Mouse (Mus musculus): Measurements from ENCODE around the gene Mier2. TPM values are rescaled to one million over a fixed set of nuclear protein-coding genes. Genes with fewer than 3 reads are reported as not detected.

Mier2 gene
- total RNA-seq, 2 experiments from 2014 or later = 52.1 to 56.3 TPM

DNA sequence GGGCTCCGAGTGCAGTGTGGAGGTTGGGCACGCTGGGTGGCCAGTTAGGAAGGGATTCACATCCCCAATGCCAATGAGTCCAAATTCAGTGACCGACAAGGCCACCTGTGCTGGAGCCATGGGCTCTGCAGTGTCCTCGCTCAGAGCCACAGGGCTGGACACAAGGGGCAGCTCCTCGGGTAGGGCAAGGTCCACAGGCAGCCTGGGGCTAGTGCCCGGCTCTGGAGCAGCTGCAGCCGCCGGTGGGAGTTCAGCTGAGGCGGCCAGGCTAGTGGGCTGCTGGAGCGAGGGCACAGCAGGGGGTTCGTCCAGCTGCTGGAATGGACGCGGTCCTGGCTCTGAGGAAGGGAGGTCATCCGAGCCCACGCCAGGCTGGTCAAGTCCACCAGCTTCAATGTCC lies 13.5 kb downstream of the Mier2 start:
- peak; percentile 7 to 16 for DNase-seq (ENCODE audit: low spot score in 2 of 2)

DNA sequence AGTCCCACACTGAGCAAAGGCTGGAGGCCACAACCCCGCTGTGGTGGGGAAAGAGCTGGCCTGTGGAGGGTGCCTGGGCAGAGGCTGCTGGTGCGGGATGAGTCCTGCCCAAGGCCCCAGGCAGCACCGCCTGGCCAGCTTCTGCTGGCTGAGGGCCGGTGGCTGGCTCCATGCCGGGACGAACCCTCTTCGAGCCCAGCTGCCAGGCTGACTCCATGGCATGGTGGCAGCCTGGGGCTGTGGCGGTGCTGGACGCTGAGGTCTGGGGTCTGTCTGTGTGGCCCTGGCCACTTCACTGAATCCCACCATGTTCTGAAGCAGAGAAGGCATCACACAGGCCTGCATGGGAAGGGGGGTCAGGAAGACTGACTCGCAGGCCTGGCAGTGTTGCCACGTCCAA lies 14.3 kb downstream of the Mier2 start:
- peak in 1 of 2 experiments; percentile 20 for DNase-seq (ENCODE audit: low spot score in 2 of 2)

DNA sequence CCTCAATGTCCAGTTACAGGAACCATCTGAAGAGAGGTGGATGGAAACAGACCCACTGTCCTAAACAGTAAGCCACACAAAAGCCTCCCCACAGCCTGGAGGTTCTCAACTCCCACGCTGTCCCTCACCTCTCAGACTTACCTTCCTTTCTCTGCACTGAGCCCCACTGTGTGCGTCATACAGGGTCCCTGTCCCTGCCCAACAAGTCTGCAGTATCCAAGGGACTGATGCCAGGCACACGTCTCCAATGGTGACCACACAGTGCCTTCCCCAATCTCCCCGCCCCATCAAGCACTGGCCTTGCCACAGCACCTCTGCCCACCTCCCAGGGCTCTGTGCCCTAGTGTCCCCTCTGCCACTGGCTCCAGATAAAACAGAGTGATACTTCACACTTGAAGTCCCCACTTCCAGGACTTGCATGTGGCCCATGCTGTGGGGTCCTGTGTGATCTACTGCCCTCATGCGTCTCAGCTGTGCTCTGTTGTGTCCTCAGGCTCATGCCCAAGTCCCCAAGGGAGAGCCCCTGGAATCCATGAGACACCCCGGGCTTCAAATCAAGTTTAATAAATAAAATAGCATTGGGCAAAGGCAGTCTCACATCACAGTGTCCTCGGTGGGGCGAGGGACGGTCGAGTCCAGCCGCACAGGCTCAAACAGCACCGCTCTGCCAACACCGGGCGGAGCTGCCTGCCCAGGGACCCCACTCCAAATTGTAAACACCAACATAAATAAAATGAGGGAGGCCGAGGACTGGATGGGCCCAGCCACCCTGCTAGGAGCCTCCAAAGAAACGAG lies 15.1 kb downstream of the Mier2 start:
- peak; percentile 5 to 13 for DNase-seq (ENCODE audit: low spot score in 2 of 2)

DNA sequence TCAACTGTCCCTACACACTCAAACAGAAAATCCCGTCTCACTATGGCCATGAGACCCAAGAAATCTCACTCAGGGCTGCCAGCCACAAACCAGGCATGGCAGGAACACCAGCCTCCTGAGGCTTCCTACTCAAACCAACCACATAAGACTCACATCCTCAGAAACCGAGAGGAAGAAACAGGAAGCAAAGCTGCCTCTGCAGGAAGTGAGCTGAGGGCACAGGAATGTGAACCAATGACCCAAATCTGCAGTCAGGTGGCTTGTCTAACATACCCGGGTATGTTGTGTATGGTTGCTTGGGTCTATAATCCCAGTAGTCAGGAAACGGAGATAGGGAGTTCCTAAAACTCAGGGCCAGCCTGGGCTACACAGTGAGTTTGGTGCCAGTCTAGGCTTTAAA lies 16.1 kb downstream of the Mier2 start:
- peak; percentile 3 to 12 for DNase-seq (ENCODE audit: low spot score in 2 of 2)

DNA sequence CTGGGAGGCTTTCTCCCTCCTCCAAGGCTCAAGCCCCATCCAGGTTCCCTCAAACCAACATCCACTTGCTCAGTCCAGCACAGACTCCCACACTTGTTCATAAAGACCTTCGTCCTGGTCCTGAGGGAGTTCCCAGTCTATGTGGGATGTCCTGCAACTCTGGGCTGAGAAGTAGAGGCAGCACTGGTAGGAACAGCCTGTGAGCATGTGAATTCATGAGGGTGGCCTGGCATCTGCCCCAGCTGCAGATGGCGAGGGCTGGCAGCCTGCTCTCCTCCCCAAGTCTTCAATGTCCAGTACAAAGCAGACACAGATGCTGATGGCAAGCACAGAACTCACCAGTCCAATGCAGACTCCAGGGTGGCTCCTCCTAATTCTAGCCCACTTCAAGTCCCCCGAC lies 16.7 kb downstream of the Mier2 start:
- peak; percentile 10 to 27 for DNase-seq (ENCODE audit: low spot score in 2 of 2)

DNA sequence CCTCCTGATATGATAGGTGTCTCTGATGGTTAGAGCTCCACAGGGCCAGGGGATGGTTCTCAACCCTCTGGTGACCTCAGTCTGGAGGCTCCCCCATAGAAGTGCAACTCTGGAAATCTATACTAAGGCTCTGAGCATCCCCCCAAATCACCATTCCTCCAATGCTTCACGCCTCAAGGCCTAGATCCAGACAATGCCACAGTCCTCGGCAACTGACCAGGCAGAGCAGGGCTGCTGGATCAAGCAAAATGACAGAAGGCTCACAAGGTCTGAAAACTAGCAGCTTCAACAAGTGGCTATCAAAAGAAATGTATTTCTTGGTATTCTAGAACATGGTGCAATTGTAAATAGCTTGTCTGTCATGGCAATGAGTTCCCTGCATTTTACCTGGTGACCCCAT lies 17.2 kb downstream of the Mier2 start:
- peak in 1 of 2 experiments; percentile 10 for DNase-seq (ENCODE audit: low spot score in 2 of 2)

DNA sequence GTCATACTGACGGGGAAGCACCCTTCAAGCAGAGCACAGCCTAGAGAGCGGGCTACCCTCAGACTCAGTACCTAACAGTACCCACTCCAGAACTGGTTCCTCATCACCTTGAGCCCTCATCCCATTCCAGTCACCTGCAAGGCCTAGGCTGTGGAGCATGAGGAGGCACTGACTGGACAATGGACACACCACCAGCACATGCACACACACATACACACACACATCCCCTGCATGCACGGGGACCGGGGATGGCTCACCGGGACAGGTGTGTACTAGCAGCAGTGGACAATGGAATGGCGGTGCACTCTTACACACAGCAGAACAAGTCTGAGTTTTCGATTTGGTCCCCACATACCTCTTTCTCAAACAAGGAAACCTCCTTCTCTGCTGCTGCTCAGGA lies 17.7 kb downstream of the Mier2 start:
- peak in 1 of 2 experiments; percentile 7 for DNase-seq (ENCODE audit: low spot score in 2 of 2)

DNA sequence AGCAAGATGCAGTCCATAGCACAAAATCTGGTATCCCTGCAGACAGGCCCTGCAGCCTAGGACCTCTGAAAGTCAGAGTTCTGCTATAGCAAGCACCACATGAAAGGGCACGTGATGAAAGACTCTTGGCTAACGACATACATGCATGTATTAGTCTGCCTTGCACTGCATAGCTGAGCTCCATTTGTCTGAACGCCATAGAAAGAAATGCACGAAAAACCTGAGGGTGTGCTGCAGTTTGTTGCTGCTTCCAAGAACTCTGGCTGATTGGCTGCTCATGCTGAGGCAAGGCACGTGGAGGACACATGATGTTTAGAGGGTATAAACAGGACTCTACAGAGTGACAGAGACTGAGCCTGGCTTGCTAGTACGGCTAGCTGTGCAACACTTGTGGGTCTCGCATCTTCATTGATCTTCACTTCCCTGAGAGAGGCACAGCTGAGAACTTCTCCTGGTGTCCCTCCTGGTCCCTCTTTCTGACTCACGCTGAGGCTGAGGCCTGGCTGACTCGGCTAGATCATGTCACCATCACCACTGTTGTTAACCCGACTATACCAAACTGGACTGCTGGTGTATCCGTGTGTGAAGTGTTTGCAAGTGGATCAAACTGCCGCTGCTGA lies 18.4 kb downstream of the Mier2 start:
- no peak for DNase-seq (ENCODE audit: low spot score in 2 of 2)

DNA sequence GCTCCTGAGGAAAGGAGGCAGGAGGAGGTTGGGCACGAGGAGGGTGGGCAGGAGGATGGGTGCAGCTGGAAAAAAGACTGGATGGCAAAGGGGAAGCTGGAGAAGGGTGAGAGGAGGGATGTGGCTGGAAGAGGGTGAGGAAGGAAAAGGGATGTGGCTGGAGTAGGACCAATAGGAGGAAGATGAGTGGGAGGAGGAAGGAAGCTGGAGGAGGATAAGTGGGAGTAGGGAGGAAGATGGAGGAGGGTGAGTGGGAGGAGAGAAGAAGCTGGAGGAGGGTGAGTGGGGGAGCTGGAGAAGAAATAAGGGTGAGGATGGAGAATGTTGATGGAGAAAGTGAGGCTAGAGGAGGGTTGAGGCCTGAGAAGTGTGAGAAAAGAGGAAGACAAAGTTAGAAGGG lies 19.6 kb downstream of the Mier2 start:
- no peak for DNase-seq (ENCODE audit: low spot score in 2 of 2)

DNA sequence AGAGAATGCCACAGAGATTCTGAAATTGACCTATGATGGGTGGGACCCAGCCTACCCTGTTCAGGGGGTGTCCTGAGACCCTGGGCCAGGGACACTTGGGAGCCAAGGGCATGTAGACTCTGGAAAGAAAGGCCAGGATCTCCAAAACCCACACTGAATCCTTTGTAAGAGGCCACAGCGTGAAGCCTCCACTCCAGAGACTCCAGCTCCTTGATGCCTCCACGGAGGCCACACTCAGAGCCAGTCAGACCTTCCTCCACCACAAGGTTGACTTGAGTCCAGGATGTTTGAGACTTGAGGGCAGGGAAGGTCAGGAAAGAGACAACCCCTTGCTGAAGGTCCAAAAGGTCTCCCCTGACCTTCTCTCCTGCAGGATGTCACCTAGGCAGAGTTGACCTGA lies 20.6 kb downstream of the Mier2 start:
- DNase-seq (ENCODE audit: low spot score in 2 of 2) = no peak

DNA sequence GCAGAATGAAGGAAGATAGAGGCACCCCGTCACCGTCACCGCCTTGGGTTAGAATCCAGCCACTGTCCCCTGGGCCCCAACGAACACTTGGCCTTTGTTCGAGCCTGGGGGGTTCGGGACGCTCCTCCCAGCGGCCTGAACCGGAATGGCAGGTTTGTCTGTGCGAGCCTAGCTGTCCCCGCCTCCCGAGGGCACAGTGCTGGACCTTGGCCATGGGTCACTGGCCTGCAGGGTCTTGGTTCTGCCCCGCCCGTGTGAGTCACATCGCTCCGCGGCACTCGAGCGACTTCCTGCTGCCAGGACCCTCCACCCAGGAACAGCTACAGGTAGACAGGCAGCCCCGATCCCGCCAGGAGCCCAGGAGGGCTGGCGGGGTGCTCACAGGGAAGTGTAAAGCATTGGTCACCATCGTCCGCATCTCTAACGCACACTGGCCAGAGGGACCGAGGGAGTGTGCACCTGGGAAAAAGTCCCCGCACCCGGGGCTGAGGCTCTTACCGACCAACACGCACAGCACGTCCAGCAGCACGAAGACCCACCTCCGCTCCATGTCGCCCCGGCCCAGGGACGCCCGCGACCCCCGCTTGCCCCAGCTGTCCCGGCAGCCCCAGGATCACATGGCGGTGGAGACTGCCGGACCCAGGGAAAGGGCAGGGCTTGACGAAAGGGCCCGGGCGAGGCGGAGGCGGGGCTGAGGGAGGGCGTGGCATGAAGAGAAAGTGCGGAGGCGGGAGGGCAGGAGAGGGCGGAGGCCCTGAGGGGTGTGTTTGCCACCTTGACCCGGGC lies 21.7 kb downstream of the Mier2 start, which contains the start of gene Plpp2:
Plpp2 (minus strand) TSS at position 671 of the 786 bp plus-strand sequence.
- DNase-seq (ENCODE audit: low spot score in 2 of 2) = peak; percentile 38 to 56

DNA sequence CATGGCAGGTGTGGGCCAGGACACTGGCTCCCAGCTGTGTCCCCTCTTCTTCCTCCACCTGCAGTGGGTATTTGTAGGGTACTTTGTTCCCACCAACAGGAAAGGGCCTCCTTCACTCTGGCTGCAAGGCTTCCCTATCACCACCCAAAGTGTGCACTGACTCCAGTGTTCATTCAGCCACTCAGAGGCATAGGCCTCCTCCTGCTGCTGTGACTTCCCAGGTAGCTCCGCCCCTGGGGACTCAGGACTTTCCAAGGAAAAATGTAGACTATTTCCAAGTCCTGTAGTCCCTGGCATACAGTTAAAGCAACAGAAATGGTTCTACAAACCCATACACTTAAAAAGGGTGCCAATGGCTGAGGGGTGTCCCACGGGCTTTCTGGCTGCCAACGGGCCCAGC lies 22.3 kb downstream of the Mier2 start:
- DNase-seq (ENCODE audit: low spot score in 2 of 2) = peak in 1 of 2 experiments; percentile 10

DNA sequence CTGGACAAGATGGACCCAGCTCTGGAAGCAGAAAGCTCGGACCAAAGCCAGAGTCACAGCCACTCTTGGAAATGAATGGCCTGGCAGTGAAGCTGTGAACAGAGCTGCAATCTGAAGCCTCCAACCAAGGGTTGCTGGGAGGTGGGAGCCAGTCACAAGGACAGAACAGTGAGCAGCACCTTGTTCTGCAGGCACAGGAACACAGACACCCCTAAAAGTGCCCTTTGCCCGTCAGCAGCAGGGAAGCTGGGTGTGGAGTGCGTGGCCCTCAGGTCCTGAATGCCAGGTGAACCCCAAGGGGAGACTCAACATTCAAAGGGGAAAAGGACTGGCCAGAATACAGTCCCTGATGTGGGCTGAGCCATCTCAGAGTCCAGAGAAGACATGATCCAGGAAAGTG lies 23.4 kb downstream of the Mier2 start:
- peak; percentile 3 to 8 for DNase-seq (ENCODE audit: low spot score in 2 of 2)

DNA sequence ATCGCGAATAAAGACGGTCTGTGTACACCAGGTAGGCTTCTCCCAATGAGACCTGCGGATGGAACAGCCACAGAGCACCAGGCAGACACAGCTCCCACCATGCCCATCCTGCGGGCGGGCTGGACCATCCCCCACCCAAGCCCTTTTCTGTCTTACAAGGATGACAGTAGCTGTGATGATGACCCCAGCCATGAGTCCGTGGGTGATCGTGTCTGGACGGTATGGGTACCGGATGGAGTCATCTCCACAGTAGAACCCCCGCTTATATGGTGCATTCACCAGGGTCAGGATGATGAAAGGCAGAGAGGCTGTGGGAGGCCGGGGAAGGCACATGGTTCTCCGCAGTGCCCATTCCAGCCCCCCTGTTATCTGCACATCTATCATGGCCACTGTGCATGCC lies 24.3 kb downstream of the Mier2 start:
- no peak for DNase-seq (ENCODE audit: low spot score in 2 of 2)

DNA sequence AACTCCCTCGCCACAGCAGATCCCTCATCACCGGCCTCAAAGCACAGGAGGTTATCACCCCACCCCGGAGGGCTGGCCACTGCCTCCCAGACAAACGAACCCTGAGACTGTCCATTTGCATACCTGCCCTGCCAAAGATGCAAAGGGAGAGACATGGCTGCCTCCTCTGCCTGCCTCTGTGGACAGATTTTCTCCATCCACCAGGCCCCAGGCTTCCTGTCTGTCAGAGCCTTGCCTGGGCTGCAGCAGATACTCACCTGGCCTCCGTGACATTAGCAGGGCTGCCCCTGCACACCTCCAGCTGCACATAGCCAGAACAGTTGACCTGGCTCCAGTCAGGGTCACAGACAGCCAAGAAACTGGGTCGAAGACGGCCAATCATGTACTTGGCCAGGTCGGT lies 24.8 kb downstream of the Mier2 start:
- peak in 1 of 2 experiments; percentile 8 for DNase-seq (ENCODE audit: low spot score in 2 of 2)

DNA sequence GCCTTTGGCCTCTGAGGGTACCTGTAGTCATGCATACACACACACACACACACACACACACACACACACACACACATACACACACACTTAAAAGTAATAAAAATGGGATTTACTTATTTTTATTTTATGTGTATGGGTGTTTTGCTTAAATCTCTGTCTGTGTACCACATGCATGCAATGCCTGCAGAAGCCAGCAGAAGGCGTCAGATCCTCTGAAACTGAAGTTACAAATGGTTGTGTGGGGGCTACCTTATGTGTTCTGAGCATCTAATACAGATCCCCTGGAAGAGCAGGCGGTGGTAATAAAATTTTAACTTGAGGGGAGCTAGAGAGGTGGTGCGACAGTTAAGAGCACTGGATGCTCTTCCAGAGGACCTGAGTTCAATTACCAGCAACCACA lies 26.9 kb downstream of the Mier2 start:
- DNase-seq (ENCODE audit: low spot score in 2 of 2) = no peak

DNA sequence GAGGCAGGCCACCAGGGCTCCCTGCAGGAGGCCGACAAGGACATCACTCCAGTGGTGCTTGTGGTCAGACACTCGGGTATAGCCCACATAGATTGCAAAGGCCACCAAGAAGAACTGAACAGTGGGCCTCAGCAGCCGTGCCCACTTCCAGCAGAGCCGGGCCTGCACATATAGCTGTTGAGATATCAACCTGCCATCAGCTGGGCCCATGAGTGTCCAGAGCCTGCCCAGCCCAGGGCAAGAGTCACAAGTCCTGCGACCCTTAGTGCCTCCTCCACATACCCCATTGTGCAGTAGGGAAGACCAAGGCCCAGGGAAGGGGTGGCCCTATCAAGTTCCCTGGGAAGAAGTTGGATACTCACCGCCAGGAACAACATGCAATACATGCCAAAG lies 27.6 kb downstream of the Mier2 start:
- no peak for DNase-seq (ENCODE audit: low spot score in 2 of 2)

DNA sequence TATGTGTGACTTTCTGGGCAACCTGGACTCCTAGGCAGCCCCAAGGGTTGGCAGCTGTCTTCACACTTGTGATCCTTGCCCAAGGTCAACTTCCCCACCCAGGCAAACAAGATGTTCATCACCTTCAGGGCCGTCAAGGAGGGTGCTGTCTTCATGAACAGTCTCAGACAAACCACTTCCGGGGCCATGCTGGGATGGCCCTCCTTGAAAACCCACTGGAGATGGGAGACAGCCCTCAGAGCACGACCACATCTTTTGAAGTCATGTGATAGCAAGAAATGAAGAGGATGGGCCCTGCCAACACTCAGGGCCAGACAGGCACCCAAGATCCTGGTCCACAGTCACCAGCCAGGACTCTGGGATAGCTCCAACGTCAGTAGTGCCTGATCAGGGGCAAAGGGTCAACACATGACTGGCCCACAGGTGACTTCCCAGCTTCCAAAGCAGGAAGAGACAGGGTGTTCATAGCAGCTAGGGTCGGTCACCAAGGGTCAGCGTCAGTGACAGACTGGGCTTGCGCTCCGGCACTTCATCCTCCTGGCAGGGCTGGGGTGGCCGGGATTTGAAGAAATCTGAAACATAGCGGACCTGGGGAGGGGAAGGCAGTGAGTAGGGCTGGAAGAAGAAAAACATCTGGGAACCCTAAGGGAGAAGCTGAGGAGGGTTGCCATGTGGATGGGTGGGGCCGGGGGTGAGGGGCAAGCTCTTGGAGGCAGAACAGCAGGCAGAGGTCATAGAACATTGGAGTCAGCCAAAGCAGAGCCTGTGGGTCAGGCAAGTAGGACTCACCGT lies 28.1 kb downstream of the Mier2 start:
- DNase-seq (ENCODE audit: low spot score in 2 of 2) = no peak

DNA sequence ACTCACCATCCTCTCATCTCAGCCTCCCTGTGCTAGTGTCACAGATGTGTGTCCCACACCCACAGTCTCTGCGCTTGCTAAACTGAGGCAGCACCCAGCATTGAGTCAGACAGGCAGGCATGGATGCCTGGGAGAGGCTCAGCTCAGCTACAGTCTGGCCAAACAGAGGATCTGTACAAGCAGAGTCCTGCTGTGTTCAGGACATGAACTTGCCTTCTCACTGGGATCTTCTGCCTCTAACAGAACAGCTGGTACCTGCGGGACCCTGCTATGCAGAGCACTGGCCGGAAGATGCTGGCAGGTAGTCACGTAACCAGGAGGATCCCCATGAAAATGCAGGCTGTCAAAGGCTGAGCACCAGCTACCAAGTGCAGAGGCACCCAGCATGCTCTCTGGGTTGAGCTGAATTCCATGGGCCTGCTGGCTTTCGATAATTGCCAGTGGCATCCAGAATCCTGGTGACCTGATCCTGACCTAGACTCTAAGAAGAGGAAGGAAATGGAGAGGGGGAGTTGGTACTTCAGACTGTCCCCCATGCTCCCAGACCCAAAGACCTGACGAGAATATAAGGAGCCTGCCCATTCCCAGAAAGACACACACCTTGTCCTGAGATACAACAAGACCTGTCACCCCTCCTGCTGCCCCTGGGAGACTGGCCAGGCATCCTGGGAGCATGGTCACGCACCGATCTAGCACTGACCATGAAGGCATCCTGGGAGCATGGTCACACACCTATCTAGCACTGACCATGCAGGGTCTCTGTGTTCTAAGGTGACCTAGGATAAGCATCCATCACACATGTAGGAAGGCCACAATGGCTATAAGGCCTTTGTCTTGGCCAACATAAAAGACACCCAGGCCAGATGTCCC lies 29.3 kb downstream of the Mier2 start:
- DNase-seq (ENCODE audit: low spot score in 2 of 2) = no peak

DNA sequence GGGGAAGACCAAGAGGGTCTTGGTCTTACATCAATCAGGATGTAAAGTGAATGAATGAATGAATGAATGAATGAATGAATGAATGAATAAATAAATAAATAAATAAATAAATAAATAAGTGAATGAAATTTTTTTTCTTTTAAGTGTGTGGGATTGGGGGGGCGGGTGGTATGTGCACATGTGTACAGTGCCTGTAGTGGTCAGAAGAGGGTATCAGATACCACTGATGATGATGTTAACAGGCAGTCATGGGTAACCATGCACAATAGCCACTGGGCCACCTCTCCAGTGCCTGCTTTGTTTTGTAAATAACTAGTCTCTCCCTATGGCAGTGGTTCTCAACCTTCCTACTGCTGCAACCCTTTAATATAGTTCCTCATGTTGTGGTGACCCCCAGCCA lies 30.6 kb downstream of the Mier2 start:
- no peak for DNase-seq (ENCODE audit: low spot score in 2 of 2)
